Mouse (Mus musculus): ENCODE data around the gene Pdgfc.
A peak's percentile ranks its signal among the peaks of the same experiment; 100 is the strongest.
"Not testable (repeated sequence)": the region's sequence is repeated elsewhere in the genome, so short reads cannot be mapped to it uniquely, and the experiment has no call there.

Gene Pdgfc

DNA sequence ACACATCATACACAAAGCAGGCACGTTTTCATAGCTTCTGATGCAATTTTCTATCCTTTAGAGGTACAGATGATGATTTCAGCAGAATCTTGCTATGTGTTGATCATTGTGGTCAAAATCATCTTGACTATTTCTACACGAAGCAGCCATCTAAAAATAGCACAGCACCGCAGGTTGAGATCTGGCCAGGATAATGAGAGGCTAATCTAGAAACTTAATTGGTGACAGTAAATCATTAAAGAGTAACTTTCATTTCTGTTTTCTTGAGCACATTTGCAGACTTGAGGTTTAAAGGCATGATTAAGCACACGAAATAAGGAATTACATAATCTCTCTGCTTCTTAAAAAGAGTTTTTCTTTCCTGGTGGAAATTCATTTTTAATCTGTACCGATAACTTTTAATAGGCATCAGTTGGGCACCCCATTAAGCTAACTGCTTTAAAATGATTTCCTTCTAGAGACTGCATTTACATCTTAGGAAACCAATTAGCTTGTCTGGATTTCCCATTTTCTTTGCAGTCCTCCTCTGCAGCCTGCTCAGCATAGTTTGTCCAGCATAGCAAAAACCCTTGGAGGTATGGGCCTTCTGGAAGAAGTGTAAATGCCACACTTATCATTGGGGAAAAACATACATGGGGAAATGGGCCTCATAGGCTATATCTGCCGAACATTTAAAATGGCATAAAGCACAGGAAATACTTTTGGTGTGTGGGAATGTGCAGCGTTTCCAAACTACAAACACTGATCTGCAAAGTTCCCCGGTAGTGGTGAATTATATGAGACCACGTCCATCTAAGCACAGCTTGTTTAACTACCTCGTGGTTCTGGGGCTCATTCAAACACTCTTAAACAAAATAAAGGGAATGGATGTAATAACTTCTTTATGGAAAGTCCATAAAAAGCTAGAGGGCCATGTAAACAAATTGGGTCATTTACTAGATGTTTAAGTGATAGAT is 10.7 kb downstream of the Pdgfc start:
- no peak for DNase-seq

DNA sequence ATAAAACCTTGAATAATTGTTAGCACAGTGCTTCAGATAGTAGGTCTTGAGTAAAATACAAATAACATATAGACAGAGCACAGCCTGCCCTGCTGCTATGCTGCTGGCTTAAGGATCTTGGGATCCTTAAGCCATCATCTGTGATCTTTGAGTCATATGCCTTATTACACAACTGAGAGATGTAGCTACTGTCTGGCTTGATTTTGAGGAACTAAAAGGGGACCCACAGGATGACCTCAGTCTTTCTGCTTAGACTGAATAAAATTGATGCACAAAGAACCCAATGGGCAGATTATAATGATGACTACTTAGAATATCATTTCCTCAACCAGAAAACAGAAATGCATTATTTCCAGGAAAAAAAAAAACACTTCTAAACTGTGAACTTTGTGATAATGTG is 15.3 kb downstream of the Pdgfc start:
- DNase-seq = no peak

DNA sequence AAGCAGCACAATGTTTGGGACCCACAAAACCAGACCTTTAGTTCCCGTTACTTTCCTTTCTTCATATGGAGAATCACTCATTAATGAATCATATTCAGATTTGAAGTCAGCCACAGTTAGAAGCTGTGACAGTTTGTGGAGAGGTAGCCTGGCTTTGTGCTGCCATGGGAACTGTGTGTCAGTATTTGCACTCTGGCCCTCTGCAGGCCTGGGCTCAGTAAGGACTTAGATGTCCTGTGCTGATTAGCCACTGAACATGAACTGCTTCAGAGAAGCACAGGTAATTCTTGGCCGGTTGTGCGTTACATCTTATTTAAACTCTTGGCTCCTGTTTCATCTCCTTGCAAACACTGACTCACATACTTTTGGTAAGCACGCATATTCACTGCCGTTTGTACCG is 16.2 kb downstream of the Pdgfc start:
- peak in 1 of 2 experiments; percentile 19 for DNase-seq

DNA sequence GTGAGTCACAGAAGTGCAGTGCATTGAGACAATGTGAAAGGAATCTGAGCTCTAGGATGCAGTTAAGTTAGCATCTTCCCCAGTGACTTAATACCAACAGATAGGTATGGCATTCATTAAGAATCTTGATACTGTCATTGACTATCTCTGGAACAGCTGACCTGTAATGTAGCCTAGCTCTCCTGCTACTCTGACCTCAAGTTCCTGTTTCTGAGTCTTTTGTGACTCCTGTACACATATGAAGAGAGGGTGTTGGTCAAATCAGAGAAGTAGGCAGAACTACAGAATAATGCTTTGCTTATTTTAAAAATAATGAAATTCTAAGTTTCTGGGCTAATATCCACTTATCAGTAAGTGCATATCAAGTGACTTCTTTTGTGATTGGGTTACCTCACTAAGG is 17.9 kb downstream of the Pdgfc start:
- no peak for DNase-seq

DNA sequence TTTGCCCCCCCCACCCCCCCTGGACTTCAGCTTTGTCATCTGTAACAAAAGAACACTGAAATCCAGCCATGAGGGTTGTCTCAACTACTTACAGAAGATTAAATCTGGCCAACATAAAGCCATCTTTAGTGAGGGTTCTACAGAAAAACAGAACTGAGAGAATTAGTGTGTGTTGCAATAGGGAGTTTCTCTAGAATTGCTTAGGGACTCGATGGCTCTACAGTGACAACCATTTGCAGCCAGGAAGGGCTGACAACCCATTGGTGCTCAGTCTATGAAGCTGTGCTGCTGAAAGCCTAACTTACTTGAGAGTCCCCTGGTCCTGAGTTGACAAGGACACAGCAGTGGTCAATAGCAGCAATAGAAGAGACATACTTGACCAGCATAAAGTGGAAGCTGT is 21.5 kb downstream of the Pdgfc start:
- DNase-seq = no peak

DNA sequence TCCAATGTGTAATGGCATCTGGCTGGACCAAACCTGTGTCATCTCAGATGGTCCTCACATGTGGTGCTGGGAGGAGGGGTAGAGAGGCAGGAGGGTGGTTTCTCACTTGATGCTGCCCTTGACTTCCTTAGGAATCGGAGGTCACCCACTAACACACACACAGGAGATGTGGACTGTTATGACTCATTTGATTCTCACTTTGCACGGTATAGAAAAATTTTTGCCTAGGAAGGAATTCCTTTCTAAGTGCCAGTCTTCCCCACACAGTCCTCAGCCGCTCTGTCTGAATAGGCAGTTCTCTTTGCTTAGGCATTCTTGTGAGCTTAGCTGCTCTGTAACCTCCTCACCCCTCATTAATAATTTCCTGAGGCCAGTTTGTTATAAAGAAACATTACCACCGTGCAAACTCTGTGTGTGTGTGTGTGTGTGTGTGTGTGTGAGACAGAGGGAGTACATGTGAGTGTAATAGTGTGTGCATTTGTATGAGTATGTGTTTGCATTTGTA is 22.4 kb downstream of the Pdgfc start:
- DNase-seq = no peak

DNA sequence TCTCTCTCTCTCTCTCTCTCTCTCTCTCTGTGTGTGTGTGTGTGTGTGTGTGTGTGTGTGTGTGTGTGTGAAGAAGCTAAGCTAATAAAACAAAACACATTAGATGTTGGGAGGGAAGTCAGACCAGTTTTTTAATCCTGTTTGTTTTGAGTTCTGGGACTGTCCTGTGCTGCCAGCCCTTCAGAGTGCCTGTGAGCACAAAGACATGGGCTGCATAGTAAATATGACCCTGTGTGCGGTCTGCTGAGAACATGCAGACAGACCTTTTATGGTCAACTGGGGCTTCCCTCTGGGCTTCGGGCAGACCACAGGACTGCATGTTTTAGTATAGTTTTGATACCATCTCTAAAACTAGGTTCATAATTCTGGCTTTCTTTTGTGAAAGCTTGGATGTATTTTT is 32.3 kb downstream of the Pdgfc start:
- DNase-seq = no peak

DNA sequence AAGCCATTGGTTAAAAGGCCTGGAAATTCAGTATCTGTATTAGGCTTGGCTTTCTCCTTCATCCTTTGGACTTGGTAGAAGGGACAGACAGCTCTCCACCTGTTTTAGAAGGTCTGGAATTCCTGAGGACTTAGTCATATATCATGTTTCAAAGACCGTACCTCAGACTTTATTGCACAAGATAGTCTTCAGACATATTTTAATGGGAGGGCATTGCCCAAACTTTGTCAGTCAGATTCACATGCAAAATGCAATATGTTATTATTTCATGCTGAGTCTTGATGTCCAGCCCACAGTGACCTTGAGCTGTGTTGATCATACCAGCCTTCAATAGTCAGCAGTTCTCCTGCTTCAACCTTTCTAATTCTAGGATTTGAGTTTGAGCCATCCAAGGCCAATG is 64.9 kb downstream of the Pdgfc start:
- no peak for DNase-seq

DNA sequence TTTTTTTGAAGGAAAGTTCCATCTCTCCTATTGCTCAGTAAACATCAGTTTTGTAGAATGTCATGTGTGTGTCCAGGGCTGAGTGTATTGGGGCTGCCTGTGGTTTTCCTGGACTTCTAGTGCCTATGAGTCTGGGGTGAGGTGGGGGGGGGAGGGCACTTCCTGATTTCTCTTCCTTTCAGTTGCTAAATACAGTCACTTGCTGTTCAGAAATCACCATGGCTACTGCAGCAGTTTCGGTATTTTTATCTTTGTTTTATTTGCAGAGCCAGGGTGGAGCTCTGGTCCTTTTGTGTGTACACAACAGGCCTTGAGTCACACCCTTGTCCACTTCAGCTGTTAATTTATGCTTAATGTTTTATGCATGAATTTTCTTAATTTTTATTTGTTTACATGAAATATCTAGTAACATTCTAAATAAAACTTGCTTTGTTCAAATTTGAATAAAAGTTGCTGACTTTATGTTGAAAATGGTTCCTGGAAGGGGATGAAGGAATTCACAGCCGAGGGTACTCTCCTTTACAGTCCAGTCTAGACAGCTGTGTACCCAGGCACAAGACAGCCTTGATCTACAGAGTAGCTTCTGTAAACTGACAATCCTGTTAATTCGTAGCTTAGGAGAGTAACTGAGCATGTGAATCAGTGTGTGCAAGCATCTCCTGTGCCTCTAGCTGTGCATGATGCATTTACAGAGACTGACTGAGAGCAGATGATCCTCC is 66.1 kb downstream of the Pdgfc start:
- DNase-seq = no peak

DNA sequence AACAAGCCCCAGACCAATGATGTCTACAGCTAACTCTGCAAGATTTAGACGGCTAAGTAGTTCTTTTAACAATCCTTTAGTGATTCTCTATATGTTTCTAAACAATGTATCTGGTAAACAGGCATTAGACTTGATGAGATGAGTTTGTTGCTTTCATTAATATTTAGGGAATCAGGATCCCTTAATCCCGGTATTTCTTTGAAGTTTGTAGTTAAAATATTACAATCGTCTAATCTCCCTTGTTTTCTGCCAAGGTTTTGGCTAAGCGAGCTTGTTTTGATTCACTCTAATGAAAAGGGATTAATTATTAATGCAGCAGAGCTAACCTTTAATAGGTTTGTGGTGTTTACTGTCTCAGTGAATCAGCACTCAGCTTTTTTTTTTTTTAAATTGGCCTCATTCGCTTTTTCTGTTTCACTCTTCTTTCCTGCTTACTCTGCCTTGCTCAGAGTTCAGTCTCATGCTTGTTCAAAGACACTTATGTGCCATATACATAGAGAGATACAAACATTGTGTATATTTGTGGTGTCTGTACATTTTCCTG is 66.7 kb downstream of the Pdgfc start:
- DNase-seq = no peak

DNA sequence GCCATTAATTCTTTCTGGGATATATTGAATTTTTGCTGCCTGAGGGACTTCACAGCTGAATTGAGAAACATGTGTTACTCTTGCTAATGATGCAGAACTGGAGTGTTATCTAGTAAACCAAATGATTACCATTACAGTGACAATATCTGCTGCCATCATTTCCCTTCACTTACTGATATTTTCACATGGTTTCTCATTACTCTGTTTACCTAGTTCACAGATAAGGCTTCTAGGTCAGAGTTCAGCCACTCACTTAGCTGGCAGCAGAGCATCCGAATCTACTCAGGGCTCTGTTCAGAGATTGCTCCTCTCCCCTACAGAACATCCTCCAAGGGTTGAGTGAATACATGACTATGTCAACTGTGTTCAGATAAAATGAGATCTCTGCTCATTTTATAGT is 71.3 kb downstream of the Pdgfc start:
- no peak for DNase-seq

DNA sequence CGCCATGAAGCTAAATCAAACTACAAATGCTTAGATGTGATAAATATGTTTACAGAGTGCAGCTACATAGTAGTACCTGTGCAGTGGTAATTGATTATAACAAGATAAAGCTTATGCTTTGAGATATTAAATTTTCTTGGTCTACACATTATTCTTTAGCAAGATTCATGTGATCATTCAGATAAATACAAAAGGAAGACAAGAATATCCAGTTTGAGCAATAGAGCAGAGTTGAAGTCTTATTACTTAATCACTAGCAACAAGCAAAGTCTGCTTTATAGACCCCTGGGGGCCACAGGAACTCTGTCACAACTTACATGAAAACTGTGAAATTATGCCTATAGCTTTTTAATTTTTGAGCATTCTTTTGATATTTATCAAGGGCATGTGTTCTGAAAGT is 74.8 kb downstream of the Pdgfc start:
- no peak for DNase-seq

DNA sequence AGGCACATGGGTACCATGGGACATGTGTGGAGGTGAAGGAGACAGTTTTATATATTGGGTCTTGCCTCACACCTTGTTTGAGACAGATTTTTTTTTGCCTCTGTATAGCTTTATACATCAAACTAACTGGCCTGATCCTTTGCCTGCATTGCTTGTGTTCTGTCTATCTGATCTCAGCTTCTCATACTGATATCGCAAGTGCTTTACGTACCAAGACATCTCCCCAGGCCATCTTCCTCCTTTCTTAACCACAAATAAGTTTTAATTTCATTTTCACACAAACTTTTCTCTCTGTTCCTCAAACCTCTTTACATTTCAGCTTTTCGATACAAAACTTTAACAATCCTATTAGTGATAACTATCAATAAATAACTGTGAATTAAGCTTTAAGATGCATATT is 76.7 kb downstream of the Pdgfc start:
- DNase-seq = no peak

DNA sequence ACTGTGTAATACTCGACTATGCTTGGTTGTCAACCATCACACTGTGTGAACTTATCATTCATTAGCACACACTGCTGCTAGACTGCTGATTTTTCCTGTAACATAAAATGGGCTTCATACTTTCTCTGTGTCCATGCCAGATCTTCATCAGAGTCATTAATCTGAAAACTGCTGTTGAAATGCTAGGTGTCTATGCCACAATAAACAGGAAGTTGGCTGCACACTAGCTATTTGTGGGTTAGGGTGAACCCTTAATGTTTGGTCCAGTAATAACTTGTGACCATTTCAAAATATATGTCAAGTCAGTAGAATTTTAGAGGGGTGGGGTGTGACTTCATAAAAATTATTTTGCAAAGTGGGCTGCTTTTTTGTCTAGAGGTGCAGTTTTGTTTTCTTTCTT is 84.4 kb downstream of the Pdgfc start:
- DNase-seq = no peak

DNA sequence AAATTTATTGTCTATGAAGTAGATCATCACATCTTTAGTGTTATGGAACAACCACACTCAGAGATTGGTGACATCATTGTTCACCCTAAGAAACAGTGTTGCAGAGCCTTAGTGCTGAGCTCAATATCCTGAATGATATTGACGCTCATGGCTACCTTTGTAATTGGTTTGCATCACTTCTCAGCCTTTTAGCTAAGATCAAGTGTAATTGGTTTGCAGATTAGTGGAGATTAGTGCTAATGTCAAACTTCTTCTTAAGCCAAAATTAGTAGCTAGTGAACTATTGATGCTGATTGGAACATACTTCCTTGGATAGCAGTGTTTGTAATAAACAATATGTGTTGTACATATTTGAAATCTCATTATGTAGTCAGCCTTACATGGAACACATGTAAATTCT is 85.5 kb downstream of the Pdgfc start:
- no peak for DNase-seq

DNA sequence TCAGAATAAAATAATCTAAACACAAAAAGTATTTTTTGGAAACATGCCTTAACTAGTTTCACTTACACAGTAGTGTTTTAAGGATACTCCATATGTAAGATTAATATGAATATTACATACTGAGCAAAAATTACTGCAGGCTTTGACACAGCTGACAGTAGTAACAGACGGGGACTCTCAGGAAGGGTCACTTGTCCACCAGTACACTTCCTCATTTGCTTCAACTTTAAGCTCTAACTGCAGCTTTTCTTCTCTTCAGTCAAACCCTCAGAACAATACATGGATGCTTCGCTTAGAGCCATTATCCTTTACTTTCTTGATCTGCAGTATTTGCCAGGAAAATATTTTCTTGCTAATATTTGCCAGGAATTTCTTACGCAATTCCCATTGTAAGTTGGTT is 87.2 kb downstream of the Pdgfc start:
- DNase-seq = no peak

DNA sequence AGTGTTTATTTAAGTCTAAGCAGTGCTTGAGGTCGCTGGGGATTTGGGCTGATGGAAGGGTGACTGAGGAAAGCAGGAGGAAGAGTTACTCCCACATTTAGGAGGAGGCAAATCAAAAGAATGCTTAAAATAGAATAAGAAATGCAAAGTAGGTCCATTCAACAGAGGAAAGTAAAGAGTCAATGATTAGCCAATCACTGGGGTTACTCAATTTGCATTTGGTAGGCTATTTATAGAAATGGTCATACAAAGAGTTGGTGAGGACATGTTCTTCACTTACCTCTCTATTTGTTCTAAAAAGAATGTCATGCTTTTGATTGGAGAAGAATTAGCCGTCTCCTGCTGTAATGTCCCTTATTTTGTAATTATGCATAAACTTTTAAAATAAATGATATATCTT is 90.8 kb downstream of the Pdgfc start:
- DNase-seq = no peak

DNA sequence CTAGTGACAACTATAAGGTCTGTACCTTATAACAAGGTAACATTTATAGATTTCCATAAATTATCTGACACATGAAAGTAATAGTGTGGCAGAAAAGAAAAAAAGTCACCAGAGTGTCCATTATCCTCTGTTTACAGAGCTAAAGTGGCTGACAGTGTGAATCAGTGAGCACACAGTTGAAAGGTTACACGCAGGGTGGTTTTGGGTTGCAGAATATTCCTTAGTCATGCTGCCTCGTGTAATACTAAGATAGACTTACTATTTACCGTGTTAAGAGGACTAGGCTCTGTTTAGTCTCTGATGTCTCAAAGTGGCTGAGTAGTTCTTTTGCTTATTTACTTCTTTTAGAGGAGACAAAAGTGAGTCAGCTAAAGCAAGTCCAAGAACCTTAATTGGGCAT is 100.8 kb downstream of the Pdgfc start:
- no peak for DNase-seq

DNA sequence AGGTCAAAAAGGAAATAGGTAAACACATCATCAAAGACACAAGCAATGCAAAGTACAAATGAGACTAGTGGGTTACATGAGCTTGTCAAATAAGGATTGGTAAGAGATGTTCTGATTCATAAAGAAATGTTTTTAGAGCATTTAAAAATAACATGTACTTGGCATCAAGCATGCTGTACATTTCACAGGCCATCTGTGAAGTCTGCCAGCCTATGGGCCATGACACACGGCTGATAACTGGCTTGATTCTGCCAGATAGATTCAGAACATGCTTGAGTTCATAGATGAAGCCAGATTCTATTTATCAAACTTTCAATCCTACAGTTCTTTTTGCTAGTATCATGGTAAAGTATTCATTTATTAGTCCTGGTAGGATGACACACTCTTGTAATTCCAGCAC is 101.8 kb downstream of the Pdgfc start:
- DNase-seq = not testable (repeated sequence)

DNA sequence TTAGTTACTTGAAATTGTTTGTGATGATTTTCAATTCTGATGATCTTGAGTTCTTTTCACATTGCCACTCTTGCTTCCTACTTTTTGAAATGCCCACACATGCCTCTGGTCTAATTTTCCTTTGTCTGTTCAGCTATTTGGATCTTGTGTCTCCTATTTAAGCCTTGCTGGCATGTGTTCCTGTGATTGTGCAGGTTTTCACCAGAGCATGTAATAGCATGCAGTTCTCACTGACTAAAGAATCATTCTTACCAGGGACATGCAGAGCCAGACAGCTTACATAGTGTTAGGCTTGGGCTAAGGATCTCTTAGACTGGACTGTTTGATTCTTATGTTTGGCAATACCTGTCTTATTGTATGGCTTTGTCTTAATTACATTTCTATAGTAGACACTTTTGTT is 107.5 kb downstream of the Pdgfc start:
- DNase-seq = no peak

DNA sequence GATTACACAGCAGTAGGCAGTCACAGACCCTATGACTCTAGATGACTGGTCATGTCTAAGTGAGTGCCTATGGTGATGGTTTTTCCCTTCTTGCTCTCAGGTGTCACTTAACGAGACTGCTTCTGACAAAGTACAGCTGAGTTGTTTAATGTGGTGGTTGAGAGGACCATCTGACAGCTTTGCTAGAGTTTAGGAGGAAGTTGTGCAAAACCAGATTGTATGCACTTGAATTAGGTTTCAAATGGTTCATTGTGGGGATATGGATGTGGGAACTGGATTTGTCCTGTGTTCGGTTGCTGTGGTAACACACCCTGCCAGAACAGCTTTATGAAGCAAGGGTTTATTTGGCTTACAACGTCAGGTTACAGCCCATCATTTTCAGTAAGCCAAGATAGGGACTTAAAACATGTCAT is 112.9 kb downstream of the Pdgfc start:
- no peak for DNase-seq

DNA sequence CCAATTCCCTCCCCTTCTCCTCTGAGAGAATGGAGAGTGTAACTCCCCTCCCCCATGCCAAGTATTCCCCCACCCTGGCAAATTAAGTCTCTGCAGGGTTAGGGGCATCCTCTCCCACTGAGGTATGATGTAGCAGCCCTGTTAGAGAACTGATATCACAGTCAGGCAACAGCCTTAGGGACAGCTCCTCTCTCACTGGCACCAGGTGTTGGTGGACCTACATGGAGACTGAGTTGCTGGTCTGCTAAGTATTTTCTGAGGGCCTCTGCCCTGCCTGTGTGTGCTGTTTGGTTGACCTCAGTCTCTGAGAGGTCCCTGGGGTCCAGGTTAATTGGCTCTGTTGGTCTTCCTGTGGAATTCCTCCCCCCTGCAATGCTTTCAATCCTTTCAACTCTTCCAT is 114.0 kb downstream of the Pdgfc start:
- DNase-seq = no peak

DNA sequence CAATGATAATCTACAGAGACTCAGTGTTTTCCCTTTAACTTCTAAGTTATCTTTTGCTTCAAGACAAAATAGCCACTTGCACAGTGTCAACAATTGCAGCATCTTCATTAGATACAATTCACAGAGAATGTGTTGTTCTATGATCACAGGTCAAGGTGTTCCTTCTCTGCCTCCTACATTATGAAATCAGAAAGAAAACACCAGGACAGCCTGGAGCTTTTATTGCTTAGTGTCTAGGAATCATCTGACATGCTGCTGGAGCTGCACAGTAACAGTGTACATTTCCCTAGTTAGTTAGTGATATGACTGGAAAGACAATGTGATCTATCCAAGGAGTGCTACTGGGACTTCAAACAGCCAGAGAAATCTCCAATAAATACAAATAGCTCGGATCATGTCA is 118.2 kb downstream of the Pdgfc start:
- DNase-seq = no peak
